Mouse (Mus musculus): Measurements from ENCODE around the gene Pklr. TPM values are rescaled to one million over a fixed set of nuclear protein-coding genes. Genes with fewer than 3 reads are reported as not detected.

Gene Pklr
- total and polyA plus RNA-seq, 3 experiments = 53.2 to 185 (median 133) TPM

GRCm38 (mm10) chr3:89092509-89093090 lies 43.3 kb upstream of the Pklr start:
- no peak for DNase-seq (ENCODE audit: low read depth, low spot score)
- Histone ChIP-seq H3K36me3 (ENCODE audit: control insufficient read depth in 1 of 2, insufficient read depth in 2 of 2, low read length in 2 of 2) (peaks cover 0 to 11% of the 10 kb centered on the region in 2 experiments; a peak in 3 of 4 replicates), H3K9me3 (replicated peaks; ENCODE audit: insufficient read depth, low read length) (no peaks in the 10 kb centered on the region), H3K4me3 (ENCODE audit: control insufficient read depth in 1 of 2, insufficient read depth in 1 of 2, low read depth in 2 of 2, low read length in 2 of 2) (no peak overlapping the region), H3K27me3 (ENCODE audit: control insufficient read depth in 1 of 2, insufficient read depth in 2 of 2, low read length in 2 of 2) (no peaks in the 10 kb centered on the region), H3K9ac (ENCODE audit: control insufficient read depth, low read depth, low read length, poor library complexity, severe bottlenecking) (no peak overlapping the region), H3K27ac (ENCODE audit: control insufficient read depth, low read depth, low read length) (no peak overlapping the region), H3K79me2 (ENCODE audit: control insufficient read depth, insufficient read depth, low read length, poor library complexity) (peaks cover 2% of the 10 kb centered on the region), H3K4me1 (ENCODE audit: control insufficient read depth in 1 of 2, insufficient read depth in 2 of 2, low read length in 2 of 2) (peaks cover 3 to 23% of the 10 kb centered on the region in 2 experiments; a peak in 3 of 4 replicates)
- TF ChIP-seq CTCF (IDR thresholded peaks at IDR 0.05 in 2 of 3, conservative IDR thresholded peaks at IDR 0.05 in 1 of 3; ENCODE audit: control insufficient read depth in 1 of 3, insufficient read depth in 1 of 3, low read depth in 2 of 3, low read length in 3 of 3, poor library complexity in 1 of 3, severe bottlenecking in 1 of 3) (no peak), CHD2 (IDR thresholded peaks at IDR 0.05; ENCODE audit: low read length) (no peak), ZKSCAN1 (IDR thresholded peaks at IDR 0.05; ENCODE audit: low read depth, low read length) (no peak), RAD21 (IDR thresholded peaks at IDR 0.05; ENCODE audit: low read depth, low read length) (no peak), ZC3H11A (IDR thresholded peaks at IDR 0.05; ENCODE audit: low read depth, low read length) (no peak), ZNF384 (IDR thresholded peaks at IDR 0.05; ENCODE audit: low read depth, low read length) (no peak), MAX (IDR thresholded peaks at IDR 0.05; ENCODE audit: low read length) (no peak), POLR2AphosphoS2 (IDR thresholded peaks at IDR 0.05; ENCODE audit: low read length) (no peak; the same call in 1 of the 2 replicates), JUND (IDR thresholded peaks at IDR 0.05; ENCODE audit: low read depth, low read length) (no peak), POLR2AphosphoS5 (IDR thresholded peaks at IDR 0.05; ENCODE audit: borderline replicate concordance, low read depth, low read length) (no peak), NRF1 (IDR thresholded peaks at IDR 0.05; ENCODE audit: insufficient read depth, low read depth, low read length, poor library complexity, severe bottlenecking) (no peak)

- Histone ChIP-seq H3K79me2 (ENCODE audit: control insufficient read depth, insufficient read depth, low read length, poor library complexity) (peaks cover 2% of the 10 kb centered on the region), H3K4me1 (ENCODE audit: control insufficient read depth in 1 of 2, insufficient read depth in 2 of 2, low read length in 2 of 2) (peaks cover 3 to 17% of the 10 kb centered on the region in 2 experiments; a peak in 3 of 4 replicates), H3K4me3 (ENCODE audit: control insufficient read depth in 1 of 2, insufficient read depth in 1 of 2, low read depth in 2 of 2, low read length in 2 of 2) (no peak within 1 kb of the TSS), H3K9ac (ENCODE audit: control insufficient read depth, low read depth, low read length, poor library complexity, severe bottlenecking) (no peak within 1 kb of the TSS), H3K36me3 (ENCODE audit: control insufficient read depth in 1 of 2, insufficient read depth in 2 of 2, low read length in 2 of 2) (peaks cover 0 to 8% of the 10 kb centered on the region in 2 experiments; a peak in 3 of 4 replicates), H3K27ac (ENCODE audit: control insufficient read depth, low read depth, low read length) (no peak within 1 kb of the TSS), H3K9me3 (replicated peaks; ENCODE audit: insufficient read depth, low read length) (no peaks in the 10 kb centered on the region), H3K27me3 (ENCODE audit: control insufficient read depth in 1 of 2, insufficient read depth in 2 of 2, low read length in 2 of 2) (no peaks in the 10 kb centered on the region)
- no peak for DNase-seq (ENCODE audit: low read depth, low spot score)
- TF ChIP-seq JUND (IDR thresholded peaks at IDR 0.05; ENCODE audit: low read depth, low read length) (no peak), MXI1 (IDR thresholded peaks at IDR 0.05; ENCODE audit: low read depth, low read length) (no peak), TCF12 (IDR thresholded peaks at IDR 0.05; ENCODE audit: low read depth, low read length) (no peak), POLR2AphosphoS5 (IDR thresholded peaks at IDR 0.05; ENCODE audit: borderline replicate concordance, low read depth, low read length) (no peak), CTCF (IDR thresholded peaks at IDR 0.05 in 2 of 3, conservative IDR thresholded peaks at IDR 0.05 in 1 of 3; ENCODE audit: control insufficient read depth in 1 of 3, insufficient read depth in 1 of 3, low read depth in 2 of 3, low read length in 3 of 3, poor library complexity in 1 of 3, severe bottlenecking in 1 of 3) (no peak), TAL1 (IDR thresholded peaks at IDR 0.05; ENCODE audit: low read length) (no peak), MYB (IDR thresholded peaks at IDR 0.05; ENCODE audit: low read depth, low read length) (no peak), MEF2A (IDR thresholded peaks at IDR 0.05; ENCODE audit: extremely low read depth, insufficient replicate concordance, low read depth, low read length, poor library complexity, severe bottlenecking) (no peak), MAFK (IDR thresholded peaks at IDR 0.05; ENCODE audit: borderline replicate concordance, low read depth, low read length) (no peak), RCOR1 (IDR thresholded peaks at IDR 0.05; ENCODE audit: low read depth, low read length) (no peak), MAZ (IDR thresholded peaks at IDR 0.05; ENCODE audit: low read depth, low read length) (no peak), TBP (IDR thresholded peaks at IDR 0.05; ENCODE audit: low read depth, low read length) (no peak), USF1 (IDR thresholded peaks at IDR 0.05; ENCODE audit: low read depth, low read length) (no peak), ZKSCAN1 (IDR thresholded peaks at IDR 0.05; ENCODE audit: low read depth, low read length) (no peak)
These were observed 42.8 kb upstream of the Pklr start, which contains the start of gene Rusc1 for GRCm38 (mm10) chr3:89093175-89093574. TSS of gene Rusc1 (minus strand) at chr3:89093311.

All from MEL (cell line).